Mouse (Mus musculus): Measurements from ENCODE around the gene Il22ra1.
"Not testable (repeated sequence)": the region's sequence is repeated elsewhere in the genome, so short reads cannot be mapped to it uniquely, and the experiment has no call there.

The Il22ra1 gene

GRCm38 (mm10) chr4:135727817-135728216 is at the start of gene Il22ra1:
Il22ra1 (plus strand) TSS chr4:135728172.
- no peak for DNase-seq (ENCODE audit: low spot score)

DNA sequence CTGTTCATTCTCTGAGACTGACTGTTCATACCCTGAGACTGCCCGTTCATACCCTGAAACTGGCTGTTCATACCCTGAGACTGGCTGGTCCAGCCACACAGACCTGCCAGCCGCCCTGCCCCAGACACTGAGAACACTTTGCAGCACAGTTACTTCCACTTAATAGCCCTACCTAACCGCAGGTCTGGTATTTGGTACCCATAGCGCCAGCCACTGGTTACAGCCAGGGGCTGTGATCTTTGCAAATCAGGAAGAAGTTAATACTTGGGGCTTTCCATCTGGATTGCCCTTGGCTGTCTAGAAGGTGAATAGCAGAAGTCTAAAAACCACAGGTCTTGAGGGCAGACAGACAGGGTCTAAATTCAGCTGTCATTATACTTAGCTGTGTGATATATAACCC is 48.7 kb upstream of the Il22ra1 start:
- no peak for DNase-seq (ENCODE audit: low spot score)

- no peak for DNase-seq (ENCODE audit: low spot score)
Measured at GRCm38 (mm10) chr4:135681789-135682188, 46.2 kb upstream of the Il22ra1 start.

DNA sequence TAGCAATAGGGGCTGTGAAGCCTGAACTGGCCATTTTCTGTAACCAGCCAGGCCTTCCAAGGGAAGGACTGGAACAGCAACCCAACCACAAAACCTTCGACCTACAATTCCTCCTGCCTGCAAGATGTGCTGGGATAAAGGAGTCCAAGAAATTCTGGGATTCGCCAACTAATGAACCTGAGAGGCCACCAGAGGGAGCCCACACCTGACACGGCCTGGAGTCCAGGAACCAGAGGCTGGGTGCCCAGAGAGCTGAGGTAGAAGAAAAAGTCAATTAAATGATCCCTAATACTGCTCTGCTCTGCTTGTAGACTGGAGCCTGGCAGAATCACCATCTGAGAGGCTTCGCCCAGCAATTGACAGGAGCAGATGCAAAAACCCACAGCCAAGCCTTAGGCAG is 44.4 kb upstream of the Il22ra1 start:
- DNase-seq (ENCODE audit: low spot score): no peak

DNA sequence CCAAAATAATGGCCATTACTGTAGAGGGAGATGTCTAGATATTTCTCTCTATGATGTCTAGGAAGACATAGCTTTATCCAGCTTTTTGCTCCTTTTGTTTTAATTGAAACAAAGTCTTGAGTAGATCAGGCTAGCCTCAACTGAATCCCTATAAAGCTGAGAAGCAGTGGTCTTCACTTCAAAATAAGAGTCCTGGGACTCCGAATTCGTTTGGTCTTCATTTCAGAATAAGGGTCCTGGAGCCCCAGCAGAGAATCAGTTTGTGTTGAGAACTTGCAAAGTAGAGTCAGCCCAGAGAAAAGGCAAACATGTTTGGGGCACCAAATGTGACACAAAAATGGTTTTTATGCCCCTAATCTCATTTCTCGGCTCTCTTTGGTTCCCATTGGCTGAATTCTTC is 43.2 kb upstream of the Il22ra1 start:
- no peak for DNase-seq (ENCODE audit: low spot score)

DNA sequence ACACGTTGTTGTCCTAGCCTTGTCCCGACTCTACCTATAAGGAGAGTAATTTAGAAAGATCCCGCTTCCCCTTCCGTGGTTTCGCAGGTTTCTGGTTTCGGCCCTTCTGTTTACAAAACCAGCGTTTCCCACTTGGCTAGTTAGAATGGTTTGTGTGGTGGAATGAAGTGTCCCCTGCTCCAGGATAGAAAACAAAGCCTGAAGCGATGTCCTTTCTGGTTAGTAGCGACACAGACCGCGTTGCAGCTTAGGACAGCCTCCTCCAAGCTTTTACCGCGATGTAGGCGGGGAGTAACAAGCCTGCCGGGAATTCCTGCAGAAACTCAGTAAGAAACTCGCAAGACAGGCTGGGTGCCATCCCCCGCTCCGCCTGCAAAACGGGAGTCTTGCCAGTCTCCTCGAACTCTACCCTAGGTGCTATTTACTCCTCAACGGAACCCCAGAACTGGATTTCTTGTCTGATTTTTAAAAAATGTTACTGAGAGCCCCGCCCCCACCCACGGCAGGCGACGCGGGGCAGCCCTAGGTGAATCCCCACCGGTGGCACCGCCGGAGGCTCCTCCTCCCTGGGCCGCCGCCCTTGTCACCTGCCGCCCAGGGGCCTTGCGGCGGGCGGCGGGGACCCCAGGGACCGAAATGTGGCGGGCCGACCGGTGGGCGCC is 41.9 kb upstream of the Il22ra1 start, which contains the start of gene Ifnlr1:
TSS of gene Ifnlr1 (plus strand) at position 382 of the 662 bp plus-strand sequence.
- DNase-seq (ENCODE audit: low spot score): no peak

GRCm38 (mm10) chr4:135686568-135686953 is 41.4 kb upstream of the Il22ra1 start:
- DNase-seq (ENCODE audit: low spot score): no peak

- no peak for DNase-seq (ENCODE audit: low spot score)
Measured at GRCm38 (mm10) chr4:135689797-135690196, 38.2 kb upstream of the Il22ra1 start.

GRCm38 (mm10) chr4:135690241-135690640 is 37.7 kb upstream of the Il22ra1 start:
- no peak for DNase-seq (ENCODE audit: low spot score)

- no peak for DNase-seq (ENCODE audit: low spot score)
Measured at GRCm38 (mm10) chr4:135692916-135693315, 35.1 kb upstream of the Il22ra1 start.

DNA sequence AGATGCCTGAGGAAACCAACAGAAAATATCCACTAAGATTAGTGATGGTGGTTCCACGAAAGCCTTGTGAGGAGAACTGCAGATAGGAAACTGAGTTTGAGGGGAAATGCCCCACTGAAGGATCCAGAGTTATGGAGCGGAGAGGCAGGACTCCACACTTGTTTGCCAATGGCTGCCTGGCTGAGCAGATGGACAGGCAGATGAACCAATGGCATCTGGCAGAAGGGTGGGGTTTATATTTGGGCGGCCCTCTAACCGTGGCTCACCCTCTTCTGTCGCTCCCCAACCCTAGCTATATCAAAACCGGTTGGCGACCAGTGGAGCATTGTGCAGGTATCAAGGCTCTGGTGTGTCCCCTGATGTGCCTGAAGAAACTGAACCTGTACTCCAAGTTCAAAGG is 29.5 kb upstream of the Il22ra1 start:
- DNase-seq (ENCODE audit: low spot score): no peak

DNA sequence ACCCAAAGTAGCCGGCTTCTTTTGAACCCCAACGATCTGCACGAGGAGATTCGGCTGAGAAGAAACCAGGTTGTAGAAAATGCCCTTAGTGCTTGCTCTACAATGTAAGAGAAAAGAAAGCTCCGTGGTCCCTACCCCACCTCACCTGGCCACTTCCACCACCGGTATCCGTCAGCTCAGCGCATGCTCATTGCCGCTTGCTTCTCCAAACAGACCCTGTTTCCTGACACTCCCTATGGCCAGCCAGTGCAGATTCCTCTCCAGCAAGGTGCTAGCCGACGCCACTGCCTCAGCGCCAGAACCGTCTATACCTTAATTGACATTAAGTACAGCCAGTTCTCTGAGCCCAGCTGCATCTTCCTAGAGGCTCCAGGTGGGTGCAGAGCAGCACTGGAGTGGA is 24.5 kb upstream of the Il22ra1 start:
- DNase-seq (ENCODE audit: low spot score): no peak

- no peak for DNase-seq (ENCODE audit: low spot score)
Measured at GRCm38 (mm10) chr4:135704016-135704415, 24.0 kb upstream of the Il22ra1 start.

- no peak for DNase-seq (ENCODE audit: low spot score)
Measured at GRCm38 (mm10) chr4:135706045-135706444, 21.9 kb upstream of the Il22ra1 start.

DNA sequence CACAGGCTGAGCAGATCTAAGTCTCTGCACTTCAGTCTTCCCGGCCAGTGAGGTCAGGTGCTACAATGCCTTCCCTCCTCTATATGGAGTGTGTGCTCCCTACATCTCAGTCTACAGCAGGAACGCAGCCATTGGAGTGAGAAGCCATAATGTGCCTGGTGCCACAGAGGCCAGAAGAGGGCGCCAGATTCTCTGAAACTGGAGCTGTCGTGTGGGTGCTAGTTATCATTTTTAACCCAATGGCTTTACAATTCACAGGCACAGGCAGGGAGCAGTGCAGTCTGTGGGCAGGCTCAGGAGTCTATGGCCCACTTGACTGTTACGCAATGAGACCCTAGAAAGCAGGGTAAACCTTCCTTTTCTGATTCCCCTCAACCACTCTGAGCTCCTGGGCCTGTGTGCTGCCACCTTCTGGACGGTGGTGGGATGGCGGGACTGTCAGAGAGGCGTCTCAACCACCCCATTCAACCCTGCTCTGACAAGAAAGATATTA is 18.9 kb upstream of the Il22ra1 start:
- DNase-seq (ENCODE audit: low spot score): peak; percentile 38

- no peak for DNase-seq (ENCODE audit: low spot score)
Measured at GRCm38 (mm10) chr4:135709621-135710020, 18.4 kb upstream of the Il22ra1 start.

DNA sequence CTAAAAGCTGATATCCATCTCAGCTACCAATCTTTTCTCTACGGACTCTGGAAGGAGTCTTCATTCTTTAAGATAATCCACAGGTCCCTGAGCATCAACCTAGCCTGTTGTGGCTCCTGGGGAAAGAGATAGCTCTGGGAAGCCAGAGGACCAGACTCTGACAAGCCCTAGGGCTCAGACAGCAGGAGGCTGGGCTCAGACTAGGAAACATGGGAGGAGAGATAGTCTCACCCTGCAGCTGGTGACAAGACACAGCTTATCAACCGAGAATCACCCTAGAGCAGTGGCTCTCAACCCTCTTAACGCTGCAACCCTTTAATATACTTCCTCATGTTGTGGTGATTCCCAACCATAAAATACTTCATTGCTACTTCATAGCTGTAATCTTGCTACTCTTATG is 17.6 kb upstream of the Il22ra1 start:
- DNase-seq (ENCODE audit: low spot score): no peak

DNA sequence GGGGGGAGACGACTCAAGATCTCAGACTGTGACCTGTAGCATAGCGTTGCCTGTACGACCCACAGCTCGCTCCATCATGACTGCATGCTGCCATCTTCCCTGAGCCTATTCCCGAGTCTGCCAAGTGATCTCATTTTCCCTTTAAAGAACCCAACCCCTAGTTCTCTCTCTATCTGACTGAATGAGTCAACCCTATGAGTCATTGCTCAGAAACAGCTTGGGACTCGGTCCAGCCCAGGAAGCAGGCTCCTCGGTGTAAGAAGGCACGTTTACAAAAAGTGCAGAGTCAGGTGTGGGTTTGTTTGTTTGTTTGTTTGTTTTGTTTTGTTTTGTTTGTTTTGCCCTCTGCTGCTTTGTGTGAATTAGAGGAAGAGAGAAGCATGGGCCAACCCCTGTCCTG is 13.2 kb upstream of the Il22ra1 start:
- DNase-seq (ENCODE audit: low spot score): no peak

GRCm38 (mm10) chr4:135716438-135716837 is 11.5 kb upstream of the Il22ra1 start:
- not testable (repeated sequence) for DNase-seq (ENCODE audit: low spot score)

GRCm38 (mm10) chr4:135722540-135723290 is 5.3 kb upstream of the Il22ra1 start:
- DNase-seq (ENCODE audit: low spot score): no peak

- DNase-seq (ENCODE audit: low spot score): no peak
Measured at GRCm38 (mm10) chr4:135726416-135726815, 1.6 kb upstream of the Il22ra1 start.

- no peak for DNase-seq (ENCODE audit: low spot score)
Measured at GRCm38 (mm10) chr4:135730204-135730603, 2.2 kb downstream of the Il22ra1 start.

- no peak for DNase-seq (ENCODE audit: low spot score)
Measured at GRCm38 (mm10) chr4:135730951-135731350, 3.0 kb downstream of the Il22ra1 start.

Data from urinary bladder, postnatal 10 days (tissue).